Comparison of ENCODE assay signal across 7 mouse cellular contexts in the genomic region with DNA sequence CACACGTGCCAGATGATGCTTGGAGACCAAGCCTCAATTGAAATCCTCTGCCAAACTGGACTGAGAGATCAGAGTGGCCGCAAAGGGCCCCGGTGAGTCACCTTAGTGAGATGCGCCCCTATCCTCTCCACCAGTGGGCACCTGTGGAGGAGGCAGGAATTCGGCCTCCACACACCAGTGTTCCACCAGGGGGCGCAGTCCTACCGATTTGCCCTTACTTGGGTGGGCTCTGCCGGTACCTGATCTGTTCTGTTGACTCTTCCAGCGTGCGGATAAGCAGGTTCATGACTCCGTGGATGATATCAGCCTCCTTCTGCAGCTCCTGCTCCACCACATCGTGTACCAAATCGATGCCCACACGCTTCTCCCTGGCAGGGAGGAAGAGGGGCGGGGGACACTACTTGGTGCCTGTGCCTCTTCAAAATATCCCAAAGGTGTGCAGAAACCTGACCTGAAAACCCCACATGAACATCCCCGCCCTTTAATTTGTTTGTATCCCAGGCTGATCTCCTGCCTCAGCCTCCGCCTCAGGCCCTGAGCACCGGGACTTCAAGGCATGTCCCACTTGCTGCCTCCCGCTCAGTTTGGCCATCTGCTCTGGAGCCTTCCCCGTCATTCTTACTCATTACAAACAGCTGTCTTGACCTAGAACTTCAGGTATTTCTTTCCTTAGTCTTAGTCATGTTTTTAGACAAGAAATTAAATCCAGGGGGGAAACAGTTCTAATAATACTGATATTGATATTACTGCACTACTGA. TPM values are rescaled to one million over a fixed set of nuclear protein-coding genes. Genes with fewer than 3 reads are reported as not detected.
DNase-seq lines count a peak whose midpoint lies in the region; ATAC-seq and TF ChIP-seq lines count a peak whose summit lies in the region.

No protein-coding gene starts in this region.

- H3K9ac ChIP-seq in intestine, postnatal 0 days (ENCODE audit: low read depth, low read length), result no peak overlapping the region
- no peak overlapping the region for H3K9ac ChIP-seq in limb, embryonic 13.5 days
- H3K9ac ChIP-seq in midbrain, embryonic 14.5 days (replicated peaks; ENCODE audit: low read length), result no peak overlapping the region

- no peaks in the 10 kb centered on the region for H3K27me3 ChIP-seq in intestine, postnatal 0 days (replicated peaks; ENCODE audit: control insufficient read depth, insufficient read depth, low read length)
- no peaks in the 10 kb centered on the region for H3K27me3 ChIP-seq in limb, embryonic 13.5 days
- H3K27me3 ChIP-seq in midbrain, embryonic 14.5 days (ENCODE audit: control insufficient read depth, insufficient read depth, low read length), result no peaks in the 10 kb centered on the region

- H3K9me3 ChIP-seq in intestine, postnatal 0 days (ENCODE audit: control insufficient read depth), result no peaks in the 10 kb centered on the region
- no peaks in the 10 kb centered on the region for H3K9me3 ChIP-seq in limb, embryonic 13.5 days
- H3K9me3 ChIP-seq in midbrain, embryonic 14.5 days (ENCODE audit: control insufficient read depth, low read length), result no peaks in the 10 kb centered on the region

- WGBS in intestine, postnatal 0 days, result 24% methylated on average over 20 of the region's 20 CpGs
- WGBS in limb, embryonic 13.5 days, result 18% methylated on average over 20 of the region's 20 CpGs
- 29% methylated on average over 20 of the region's 20 CpGs for WGBS in midbrain, embryonic 14.5 days

- H3K27ac ChIP-seq in intestine, postnatal 0 days (ENCODE audit: low read depth, low read length), result no peak overlapping the region
- no peak overlapping the region for H3K27ac ChIP-seq in limb, embryonic 13.5 days
- H3K27ac ChIP-seq in midbrain, embryonic 14.5 days (replicated peaks; ENCODE audit: low read depth, low read length), result no peak overlapping the region

- H3K36me3 ChIP-seq in intestine, postnatal 0 days (ENCODE audit: control insufficient read depth, insufficient read depth), result no peaks in the 10 kb centered on the region
- no peaks in the 10 kb centered on the region for H3K36me3 ChIP-seq in limb, embryonic 13.5 days
- H3K36me3 ChIP-seq in midbrain, embryonic 14.5 days (ENCODE audit: control insufficient read depth, insufficient read depth, low read length), result no peaks in the 10 kb centered on the region

- DNase-seq in adrenal gland, adult 18-20 months (ENCODE audit: low spot score in 2 of 2), result peak; percentile 75 to 83
- peak; percentile 88 for DNase-seq in embryo, embryonic 10 days (ENCODE audit: low spot score)
- peak; percentile 65 to 79 for DNase-seq in gastrocnemius, postnatal 4 days (ENCODE audit: low spot score in 2 of 2)
- peak; percentile 83 for DNase-seq in midbrain, embryonic 14.5 days
- peak; percentile 38 to 67 for DNase-seq in spleen, postnatal 14 days (ENCODE audit: low spot score in 2 of 2)

- H3K4me2 ChIP-seq in intestine, postnatal 0 days (replicated peaks; ENCODE audit: low read depth), result peak overlapping the region; percentile 46; the same call in 1 of the 2 replicates
- H3K4me2 ChIP-seq in limb, embryonic 13.5 days (replicated peaks), result peak overlapping the region; percentile 56
- H3K4me2 ChIP-seq in midbrain, embryonic 14.5 days (ENCODE audit: low read length), result peak overlapping the region; percentile 18; the same call in 1 of the 2 replicates

- no peak overlapping the region for H3K4me3 ChIP-seq in intestine, postnatal 0 days (ENCODE audit: low read depth, low read length)
- H3K4me3 ChIP-seq in limb, embryonic 13.5 days, result peak overlapping the region; percentile 6; the same call in 1 of the 2 replicates
- H3K4me3 ChIP-seq in midbrain, embryonic 14.5 days (replicated peaks; ENCODE audit: low read depth, low read length), result no peak overlapping the region

- peak; percentile 95 for TF ChIP-seq CTCF in intestine, postnatal 0 days (IDR thresholded peaks at IDR 0.05; ENCODE audit: low read depth)

- no peaks in the 10 kb centered on the region for H3K4me1 ChIP-seq in intestine, postnatal 0 days (replicated peaks; ENCODE audit: control insufficient read depth, insufficient read depth, low read length)
- H3K4me1 ChIP-seq in limb, embryonic 13.5 days, result peaks cover 4% of the 10 kb centered on the region; the same call in 1 of the 2 replicates
- no peaks in the 10 kb centered on the region for H3K4me1 ChIP-seq in midbrain, embryonic 14.5 days (ENCODE audit: control insufficient read depth, insufficient read depth, low read length)

- no peak for ATAC-seq in intestine, postnatal 0 days
- ATAC-seq in limb, embryonic 13.5 days (ENCODE audit: low FRiP score, low read depth), result no peak
- ATAC-seq in midbrain, embryonic 14.5 days (ENCODE audit: low FRiP score, low TSS enrichment), result no peak

RNA-seq across cellular contexts. Expression of gene Tekt1, which starts 7.1 kb away (rescaled TPM):
- under 1 TPM; 0.20 to 0.26 TPM for total RNA-seq in adrenal gland, adult 18-20 months (2021)
- total RNA-seq in gastrocnemius, postnatal 4 days (2021), result 1 to 10 TPM; 1.5 to 2.2 TPM
- polyA plus RNA-seq in intestine, postnatal 0 days (2015; fragmentation: Nextera tagmentation; extraction: Ambion mirVana), result 0.08 TPM in 1 of 2 replicates, not detected in the other
- 3.2 and 3.6 TPM in 2 replicates for polyA plus RNA-seq in limb, embryonic 13.5 days (2015; fragmentation: Nextera tagmentation; extraction: Ambion mirVana)
- 6.9 and 9.0 TPM in 2 replicates for polyA plus RNA-seq in midbrain, embryonic 14.5 days (2014; fragmentation: Nextera tagmentation; extraction: Ambion mirVana)

RNA-seq across cellular contexts. Expression of gene Fbxo39, which starts 40.9 kb away (rescaled TPM):
- total RNA-seq in adrenal gland, adult 18-20 months (2021), result not detected
- not detected for total RNA-seq in gastrocnemius, postnatal 4 days (2021)
- not detected in 2 replicates for polyA plus RNA-seq in intestine, postnatal 0 days (2015; fragmentation: Nextera tagmentation; extraction: Ambion mirVana)
- not detected in 2 replicates for polyA plus RNA-seq in limb, embryonic 13.5 days (2015; fragmentation: Nextera tagmentation; extraction: Ambion mirVana)
- polyA plus RNA-seq in midbrain, embryonic 14.5 days (2014; fragmentation: Nextera tagmentation; extraction: Ambion mirVana), result not detected in 2 replicates

RNA-seq across cellular contexts. Expression of gene Xaf1, which starts 53.7 kb away (rescaled TPM):
- total RNA-seq in adrenal gland, adult 18-20 months (2021), result 10 to 100 TPM; 16.7 to 19.0 TPM
- 10 to 100 TPM; 10.0 to 10.8 TPM for total RNA-seq in gastrocnemius, postnatal 4 days (2021)
- 56.1 and 59.9 TPM in 2 replicates for polyA plus RNA-seq in intestine, postnatal 0 days (2015; fragmentation: Nextera tagmentation; extraction: Ambion mirVana)
- 2.4 and 2.5 TPM in 2 replicates for polyA plus RNA-seq in limb, embryonic 13.5 days (2015; fragmentation: Nextera tagmentation; extraction: Ambion mirVana)
- polyA plus RNA-seq in midbrain, embryonic 14.5 days (2014; fragmentation: Nextera tagmentation; extraction: Ambion mirVana), result 1.1 and 3.3 TPM in 2 replicates

RNA-seq across cellular contexts. Expression of gene Smtnl2, which starts 56.4 kb away (rescaled TPM):
- total RNA-seq in adrenal gland, adult 18-20 months (2021), result 1 to 10 TPM; 1.3 to 2.6 TPM
- 100 to 1,000 TPM; 160 to 187 TPM for total RNA-seq in gastrocnemius, postnatal 4 days (2021)
- polyA plus RNA-seq in intestine, postnatal 0 days (2015; fragmentation: Nextera tagmentation; extraction: Ambion mirVana), result 7.8 and 8.1 TPM in 2 replicates
- 38.3 and 41.5 TPM in 2 replicates for polyA plus RNA-seq in limb, embryonic 13.5 days (2015; fragmentation: Nextera tagmentation; extraction: Ambion mirVana)
- polyA plus RNA-seq in midbrain, embryonic 14.5 days (2014; fragmentation: Nextera tagmentation; extraction: Ambion mirVana), result 2.9 and 4.5 TPM in 2 replicates

Comparison
In these comparisons a context has a peak if more than half of its experiments do, and no peak if none do; other contexts are left out.
1. RNA of gene Xaf1, which starts 53.7 kb away (polyA plus RNA-seq): 56.1 to 59.9 TPM in intestine, postnatal 0 days; 1.1 to 3.3 TPM in midbrain, embryonic 14.5 days and 2.4 to 2.5 TPM in limb, embryonic 13.5 days; every median in the first group is over 10 times any median in the second.
2. Peak in every context shown above with its lines, with median percentiles within 50 percentile points of each other: DNase-seq and H3K4me2 ChIP-seq.